Mouse (Mus musculus) CH12.LX (cell line): ENCODE measurements at regions not wholly inside any gene's neighbourhood (a gene's known extent, or its start where the extent isn't known, plus 50 kb on each side); places are given as distances from the start of the nearest gene placed in this dataset.

Experiments
- DNase-seq: peaks from one replicate; pipeline ENCODE4 v3.0.0-alpha.2; 2013; ENCODE audit errors: extremely low read depth
- H3K27ac ChIP-seq: 2 replicates; pipeline ENCODE4 v1.5.1; 2012; ENCODE audit warnings: low read depth, mild to moderate bottlenecking, control low read depth, moderate library complexity; ENCODE audit not compliant: insufficient read depth
- H3K27me3 ChIP-seq: replicated peaks from 2 replicates; pipeline ENCODE3; 2012; ENCODE audit warnings: inconsistent platforms
- H3K36me3 ChIP-seq, 2 experiments: replicated peaks in 1 of 2; 2 replicates each; pipeline versions ENCODE3 to v1.6.1; 2012; ENCODE audit warnings: inconsistent platforms in 1 of 2, low read length in 1 of 2, mild to moderate bottlenecking in 1 of 2, mixed read lengths in 1 of 2, moderate library complexity in 1 of 2; ENCODE audit not compliant: control insufficient read depth in 1 of 2, insufficient read depth in 1 of 2
- H3K4me1 ChIP-seq, 2 experiments: 2 replicates each; pipeline ENCODE4 v1.6.1; 2012; ENCODE audit warnings: inconsistent platforms in 1 of 2, moderate library complexity in 1 of 2; ENCODE audit not compliant: insufficient read depth in 2 of 2, control insufficient read depth in 1 of 2
- H3K4me2 ChIP-seq: 2 replicates; pipeline ENCODE4 v1.6.1; 2012; ENCODE audit warnings: low read depth, mild to moderate bottlenecking, control low read depth; ENCODE audit not compliant: poor library complexity, insufficient read depth, severe bottlenecking
- H3K4me3 ChIP-seq, 3 experiments: fragments of 150-350 bp in 1 of 3; sonication (generic) in 1 of 3; replicated peaks in 1 of 3; 2 replicates each; pipeline versions ENCODE3 to v1.5.1; 2011 to 2012; ENCODE audit warnings: low read depth in 2 of 3, low read length in 2 of 3, mild to moderate bottlenecking in 2 of 3, moderate library complexity in 2 of 3, control low read depth in 1 of 3, improper control_type of control experiment in 1 of 3, inconsistent platforms in 1 of 3, mixed read lengths in 1 of 3; ENCODE audit not compliant: poor library complexity in 1 of 3
- H3K79me2 ChIP-seq: replicated peaks from 2 replicates; pipeline ENCODE4 v1.6.1; 2012; ENCODE audit warnings: mild to moderate bottlenecking, moderate library complexity; ENCODE audit not compliant: control insufficient read depth, poor library complexity, insufficient read depth, severe bottlenecking; ENCODE audit errors: extremely low read depth
- H3K9ac ChIP-seq: 2 replicates; pipeline ENCODE4 v1.6.1; 2012; ENCODE audit warnings: low read depth, mild to moderate bottlenecking, control low read depth, moderate library complexity; ENCODE audit not compliant: insufficient read depth
- H3K9me3 ChIP-seq: replicated peaks from 2 replicates; pipeline ENCODE3; 2012; ENCODE audit warnings: low read length, inconsistent platforms, mixed read lengths
- CTCF ChIP-seq, 2 experiments: IDR thresholded peaks in 1 of 2; conservative IDR thresholded peaks in 1 of 2; 2 replicates each; pipeline ENCODE4 v1.5.1; 2011 to 2012; ENCODE audit warnings: low read depth in 2 of 2, low read length in 2 of 2, improper control_type of control experiment in 1 of 2, inconsistent platforms in 1 of 2, mild to moderate bottlenecking in 1 of 2, moderate library complexity in 1 of 2
- ETS1 ChIP-seq: conservative IDR thresholded peaks from 2 replicates; pipeline ENCODE4 v1.6.1; 2012; ENCODE audit warnings: low read depth, mild to moderate bottlenecking, inconsistent platforms, low read length, improper control_type of control experiment, moderate library complexity
- GABPA ChIP-seq: IDR thresholded peaks from 2 replicates; pipeline ENCODE4 v1.6.1; 2012; ENCODE audit warnings: low read depth, low read length, improper control_type of control experiment, inconsistent platforms; ENCODE audit not compliant: insufficient replicate concordance
- HCFC1 ChIP-seq: IDR thresholded peaks from 2 replicates; pipeline ENCODE4 v1.6.1; 2012; ENCODE audit warnings: low read depth, mild to moderate bottlenecking, inconsistent platforms, low read length, improper control_type of control experiment
- IRF4 ChIP-seq: IDR thresholded peaks from 2 replicates; pipeline ENCODE4 v1.6.1; 2014; ENCODE audit warnings: low read depth, mild to moderate bottlenecking, inconsistent platforms, low read length, improper control_type of control experiment
- JUN ChIP-seq: IDR thresholded peaks from 2 replicates; pipeline ENCODE4 v1.6.1; 2011; ENCODE audit warnings: low read depth, mild to moderate bottlenecking, low read length, improper control_type of control experiment, moderate library complexity; ENCODE audit not compliant: insufficient read depth
- JUND ChIP-seq: conservative IDR thresholded peaks from 2 replicates; pipeline ENCODE4 v1.6.1; 2011; ENCODE audit warnings: low read depth, low read length, improper control_type of control experiment
- MAFK ChIP-seq: IDR thresholded peaks from 2 replicates; pipeline ENCODE4 v1.6.1; 2011; ENCODE audit warnings: low read length, improper control_type of control experiment; ENCODE audit not compliant: insufficient replicate concordance
- MAX ChIP-seq: IDR thresholded peaks from 2 replicates; pipeline ENCODE4 v1.6.1; 2011; ENCODE audit warnings: low read length, improper control_type of control experiment
- MAZ ChIP-seq: IDR thresholded peaks from 2 replicates; pipeline ENCODE4 v1.6.1; 2012; ENCODE audit warnings: low read depth, mild to moderate bottlenecking, inconsistent platforms, low read length, improper control_type of control experiment, moderate library complexity
- MEF2A ChIP-seq: IDR thresholded peaks from 2 replicates; pipeline ENCODE4 v1.6.1; 2014; ENCODE audit warnings: low read depth, mild to moderate bottlenecking, inconsistent platforms, low read length, improper control_type of control experiment, borderline replicate concordance
- MXI1 ChIP-seq: IDR thresholded peaks from 2 replicates; pipeline ENCODE4 v1.6.1; 2011; ENCODE audit warnings: mild to moderate bottlenecking, low read depth, low read length, improper control_type of control experiment
- NRF1 ChIP-seq: IDR thresholded peaks from 2 replicates; pipeline ENCODE4 v1.6.1; 2014; ENCODE audit warnings: low read depth, mild to moderate bottlenecking, inconsistent platforms, low read length, improper control_type of control experiment, moderate library complexity
- POLR2A ChIP-seq: IDR thresholded peaks from 2 replicates; pipeline ENCODE4 v1.6.1; 2011; ENCODE audit warnings: low read depth, mild to moderate bottlenecking, improper control_type of control experiment, low read length
- POLR2AphosphoS2 ChIP-seq: IDR thresholded peaks from 2 replicates; pipeline ENCODE4 v1.6.1; 2011; ENCODE audit warnings: low read depth, low read length, improper control_type of control experiment
- RAD21 ChIP-seq: IDR thresholded peaks from 2 replicates; pipeline ENCODE4 v1.6.1; 2011; ENCODE audit warnings: low read depth, mild to moderate bottlenecking, low read length, improper control_type of control experiment, moderate library complexity
- RCOR1 ChIP-seq: conservative IDR thresholded peaks from 2 replicates; pipeline ENCODE4 v1.6.1; 2012; ENCODE audit warnings: low read depth, mild to moderate bottlenecking, inconsistent platforms, low read length, improper control_type of control experiment
- SMC3 ChIP-seq: IDR thresholded peaks from 2 replicates; pipeline ENCODE4 v1.6.1; 2011; ENCODE audit warnings: low read depth, low read length, improper control_type of control experiment
- TBP ChIP-seq: conservative IDR thresholded peaks from 2 replicates; pipeline ENCODE4 v1.6.1; 2011; ENCODE audit warnings: low read depth, low read length, improper control_type of control experiment
- TCF12 ChIP-seq: IDR thresholded peaks from 2 replicates; pipeline ENCODE4 v1.6.1; 2014; ENCODE audit warnings: low read depth, mild to moderate bottlenecking, inconsistent platforms, low read length, improper control_type of control experiment
- USF1 ChIP-seq: IDR thresholded peaks from 2 replicates; pipeline ENCODE4 v1.6.1; 2014; ENCODE audit warnings: low read depth, mild to moderate bottlenecking, inconsistent platforms, low read length, improper control_type of control experiment
- ZC3H11A ChIP-seq: IDR thresholded peaks from 2 replicates; pipeline ENCODE4 v1.6.1; 2012; ENCODE audit warnings: low read depth, mild to moderate bottlenecking, inconsistent platforms, low read length, improper control_type of control experiment
- ZKSCAN1 ChIP-seq: IDR thresholded peaks from 2 replicates; pipeline ENCODE4 v1.6.1; 2012; ENCODE audit warnings: low read depth, inconsistent platforms, low read length, improper control_type of control experiment, borderline replicate concordance
- ZMIZ1 ChIP-seq: IDR thresholded peaks from 2 replicates; pipeline ENCODE4 v1.6.1; 2012; ENCODE audit warnings: low read depth, mild to moderate bottlenecking, inconsistent platforms, low read length, improper control_type of control experiment
- ZNF384 ChIP-seq: IDR thresholded peaks from 2 replicates; pipeline ENCODE4 v1.6.1; 2012; ENCODE audit warnings: low read depth, low read length, improper control_type of control experiment, inconsistent platforms
- dilution Hi-C: fragments of 300-500 bp; cut with MboI; formaldehyde crosslinking; loops from 2 replicates; pipeline ENCODE4 v1.14.3; 2020; ENCODE audit warnings: low sequenced_read_pairs; ENCODE audit not compliant: extremely low pct_unique_long_range_greater_than_20kb, extremely low pct_ligation_motif_present
- in situ Hi-C: fragments of 300-500 bp; cut with MboI; formaldehyde crosslinking; loops from 3 replicates; pipeline ENCODE4 v1.14.3; 2019; ENCODE audit warnings: low sequenced_read_pairs, low pct_ligation_motif_present, low pct_unique_long_range_greater_than_20kb, mixed read lengths

- Histone ChIP-seq H3K9me3 (no peaks in the 10 kb centered on the region), H3K27ac (no peak overlapping the region), H3K4me3 (no peak overlapping the region), H3K4me1 (no peaks in the 10 kb centered on the region), H3K27me3 (peaks cover 58% of the 10 kb centered on the region), H3K9ac (no peak overlapping the region), H3K79me2 (no peaks in the 10 kb centered on the region), H3K4me2 (no peak overlapping the region), H3K36me3 (no peaks in the 10 kb centered on the region)
- DNase-seq, result no peak
- in situ Hi-C loops, result loop anchor here (25.0 kb wide), 1 partner anchor 1035 kb away; the partner anchor contains the start of gene Igfbp3
- dilution Hi-C loops, result no loop called here
- no peak for TF ChIP-seq USF1
- TF ChIP-seq SMC3, result no peak
- no peak for TF ChIP-seq MXI1
- no peak for TF ChIP-seq POLR2AphosphoS2
- TF ChIP-seq ZC3H11A, result no peak
- no peak for TF ChIP-seq GABPA
- TF ChIP-seq HCFC1, result no peak
- no peak for TF ChIP-seq TBP
- no peak for TF ChIP-seq MAZ
- TF ChIP-seq MAFK, result no peak
- TF ChIP-seq, all 38 proteins: peak for 0
Observed at GRCm38 (mm10) chr11:8247535-8247934, 416.8 kb downstream of the Tns3 start.

- H3K9me3 ChIP-seq, result no peaks in the 10 kb centered on the region
- no peak for DNase-seq
- in situ Hi-C loops, result loop anchor here (25.0 kb wide), 1 partner anchor 1035 kb away; the partner anchor contains the start of gene Igfbp3
- H3K4me3 ChIP-seq, result no peak overlapping the region
- no peaks in the 10 kb centered on the region for H3K79me2 ChIP-seq
- H3K36me3 ChIP-seq, result no peaks in the 10 kb centered on the region
- no peak overlapping the region for H3K27ac ChIP-seq
- TF ChIP-seq RAD21 (no peak), JUN (no peak), MAZ (no peak)
- TF ChIP-seq, all 38 proteins: peak for 0
- Histone ChIP-seq H3K27me3 (peaks cover 54% of the 10 kb centered on the region), H3K9ac (no peak overlapping the region), H3K4me2 (no peak overlapping the region), H3K4me1 (no peaks in the 10 kb centered on the region)
- dilution Hi-C loops, result no loop called here
Observed at GRCm38 (mm10) chr11:8247024-8247423, 417.3 kb downstream of the Tns3 start.

- peak; percentile 31 for DNase-seq
- no peaks in the 10 kb centered on the region for H3K4me1 ChIP-seq
- no peak overlapping the region for H3K9ac ChIP-seq
- no peaks in the 10 kb centered on the region for H3K36me3 ChIP-seq
- H3K27me3 ChIP-seq, result peaks cover 49% of the 10 kb centered on the region
- in situ Hi-C loops, result loop anchor here (25.0 kb wide), 1 partner anchor 1033 kb away; the partner anchor contains the start of gene Igfbp3
- no peak overlapping the region for H3K4me3 ChIP-seq
- dilution Hi-C loops, result no loop called here
- no peak overlapping the region for H3K27ac ChIP-seq
- H3K9me3 ChIP-seq, result no peaks in the 10 kb centered on the region
- H3K4me2 ChIP-seq, result no peak overlapping the region
- H3K79me2 ChIP-seq, result no peaks in the 10 kb centered on the region
- peak; percentile 60 for TF ChIP-seq SMC3
- no peak for TF ChIP-seq RCOR1
- no peak for TF ChIP-seq JUND
- TF ChIP-seq CTCF (conservative IDR thresholded peaks at IDR 0.05 in 1 of 2, IDR thresholded peaks at IDR 0.05 in 1 of 2; ENCODE audit: low read depth in 2 of 2, low read length in 2 of 2), result peak; percentile 44 to 71; a peak in 3 of 4 replicates
- no peak for TF ChIP-seq IRF4
- TF ChIP-seq JUN, result no peak
- TF ChIP-seq TCF12, result no peak
- no peak for TF ChIP-seq ZC3H11A
- TF ChIP-seq MAZ, result no peak
- no peak for TF ChIP-seq MAX
- no peak for TF ChIP-seq ZMIZ1
- TF ChIP-seq ZNF384, result no peak
- no peak for TF ChIP-seq HCFC1
- no peak for TF ChIP-seq ZKSCAN1
- TF ChIP-seq NRF1, result no peak
- TF ChIP-seq POLR2A, result no peak
- TF ChIP-seq ETS1, result no peak
- no peak for TF ChIP-seq MEF2A
Observed at GRCm38 (mm10) chr11:8245408-8246003, 418.8 kb downstream of the Tns3 start.
